Mouse (Mus musculus) kidney, embryonic 14.5 days (tissue): ENCODE measurements at regions not wholly inside any gene's neighbourhood (a gene's known extent, or its start where the extent isn't known, plus 50 kb on each side); places are given as distances from the start of the nearest gene placed in this dataset.
A peak's percentile ranks its signal among the peaks of the same experiment; 100 is the strongest.

Source experiments
- ATAC-seq: fragments of 200-750 bp; cut with Nextera tagmentation; 2 replicates; pipeline ENCODE4 v1.8.0; 2017; ENCODE audit warnings: moderate number of reproducible peaks, mild to moderate bottlenecking, moderate TSS enrichment, moderate library complexity; ENCODE audit not compliant: low FRiP score, low TSS enrichment
- H3K27ac ChIP-seq: fragments of 300-500 bp; sonication (generic); 2 replicates; pipeline ENCODE4 v1.5.1; 2014; ENCODE audit warnings: low read depth, mild to moderate bottlenecking, low read length, moderate library complexity, mixed read lengths
- H3K27me3 ChIP-seq: fragments of 300-500 bp; sonication (generic); 2 replicates; pipeline ENCODE4 v1.6.1; 2014; ENCODE audit warnings: mild to moderate bottlenecking, low read length; ENCODE audit not compliant: control insufficient read depth, insufficient read depth
- H3K36me3 ChIP-seq: fragments of 300-500 bp; sonication (generic); 2 replicates; pipeline ENCODE4 v1.6.1; 2014; ENCODE audit warnings: low read length, mixed read lengths; ENCODE audit not compliant: control insufficient read depth, insufficient read depth
- H3K4me1 ChIP-seq: fragments of 300-500 bp; sonication (generic); 2 replicates; pipeline ENCODE4 v1.6.1; 2014; ENCODE audit warnings: low read length, mixed read lengths; ENCODE audit not compliant: control insufficient read depth, insufficient read depth
- H3K4me2 ChIP-seq: fragments of 300-500 bp; sonication (generic); replicated peaks from 2 replicates; pipeline ENCODE4 v1.6.1; 2014; ENCODE audit warnings: low read depth, mild to moderate bottlenecking, low read length
- H3K4me3 ChIP-seq: fragments of 300-500 bp; sonication (generic); 2 replicates; pipeline ENCODE4 v1.5.1; 2014; ENCODE audit warnings: mild to moderate bottlenecking, low read length
- H3K9ac ChIP-seq: fragments of 300-500 bp; sonication (generic); 2 replicates; pipeline ENCODE4 v1.6.1; 2014; ENCODE audit warnings: low read depth, mild to moderate bottlenecking, low read length, moderate library complexity
- H3K9me3 ChIP-seq: fragments of 300-500 bp; sonication (generic); 2 replicates; pipeline ENCODE4 v1.6.1; 2016; ENCODE audit warnings: low read length; ENCODE audit not compliant: control insufficient read depth
- WGBS: fragments of 180-500 bp; shearing (Covaris S2); extraction: QIAGEN DNeasy Blood & Tissue Kit; methylation state at CpG from one replicate; pipeline ENCODE4 v1.1.7; 2014; 5-methylcytosine and 5-hydroxymethylcytosine counted together

GRCm38 (mm10) chr5:106044878-106045585 is 168.7 kb downstream of the Zfp326 start:
- Histone ChIP-seq H3K9me3 (no peaks in the 10 kb centered on the region), H3K27ac (no peak overlapping the region), H3K36me3 (no peaks in the 10 kb centered on the region), H3K27me3 (no peaks in the 10 kb centered on the region), H3K4me2 (no peak overlapping the region), H3K4me1 (no peaks in the 10 kb centered on the region), H3K4me3 (no peak overlapping the region), H3K9ac (no peak overlapping the region)
- ATAC-seq: no peak
- 84% methylated on average over 12 of the region's 12 CpGs for WGBS

GRCm38 (mm10) chr5:106038321-106038720 is 162.0 kb downstream of the Zfp326 start:
- H3K4me3 ChIP-seq: no peak overlapping the region
- no peak overlapping the region for H3K9ac ChIP-seq
- H3K27me3 ChIP-seq: no peaks in the 10 kb centered on the region
- no peaks in the 10 kb centered on the region for H3K4me1 ChIP-seq
- no peaks in the 10 kb centered on the region for H3K36me3 ChIP-seq
- no peak overlapping the region for H3K4me2 ChIP-seq
- no peaks in the 10 kb centered on the region for H3K9me3 ChIP-seq
- H3K27ac ChIP-seq: no peak overlapping the region
- WGBS: 95% methylated on average over 18 of the region's 18 CpGs
- no peak for ATAC-seq

- peak; percentile 85; the same call in 1 of the 2 replicates for ATAC-seq
- H3K9ac ChIP-seq: no peak overlapping the region
- H3K27me3 ChIP-seq: no peaks in the 10 kb centered on the region
- no peak overlapping the region for H3K4me2 ChIP-seq
- no peaks in the 10 kb centered on the region for H3K36me3 ChIP-seq
- H3K4me3 ChIP-seq: no peak overlapping the region
- H3K4me1 ChIP-seq: no peaks in the 10 kb centered on the region
- 0 out of 2 replicates have a peak overlapping the region, but pooled peaks have one; percentile 43 for H3K27ac ChIP-seq
- WGBS: 17% methylated on average over 6 of the region's 6 CpGs
- no peaks in the 10 kb centered on the region for H3K9me3 ChIP-seq
Measured at GRCm38 (mm10) chr5:106036176-106036575, 159.8 kb downstream of the Zfp326 start.

- no peak overlapping the region for H3K27ac ChIP-seq
- H3K4me2 ChIP-seq: no peak overlapping the region
- no peaks in the 10 kb centered on the region for H3K36me3 ChIP-seq
- ATAC-seq: no peak
- H3K9ac ChIP-seq: no peak overlapping the region
- no peaks in the 10 kb centered on the region for H3K27me3 ChIP-seq
- 0 out of 2 replicates have a peak, but pooled peaks cover 3% of the 10 kb centered on the region for H3K4me1 ChIP-seq
- 78% methylated on average over 4 of the region's 4 CpGs for WGBS
- H3K4me3 ChIP-seq: no peak overlapping the region
- no peaks in the 10 kb centered on the region for H3K9me3 ChIP-seq
Measured at GRCm38 (mm10) chr5:106032956-106033355, 156.6 kb downstream of the Zfp326 start.

GRCm38 (mm10) chr5:106026861-106027260 is 150.5 kb downstream of the Zfp326 start:
- H3K9ac ChIP-seq: no peak overlapping the region
- no peaks in the 10 kb centered on the region for H3K27me3 ChIP-seq
- H3K27ac ChIP-seq: no peak overlapping the region
- no peaks in the 10 kb centered on the region for H3K36me3 ChIP-seq
- no peak overlapping the region for H3K4me3 ChIP-seq
- H3K4me2 ChIP-seq: no peak overlapping the region
- WGBS: 53% methylated on average over 2 of the region's 2 CpGs
- no peak for ATAC-seq
- 0 out of 2 replicates have a peak, but pooled peaks cover 3% of the 10 kb centered on the region for H3K4me1 ChIP-seq
- no peaks in the 10 kb centered on the region for H3K9me3 ChIP-seq

- no peak for ATAC-seq
- Histone ChIP-seq H3K9me3 (no peaks in the 10 kb centered on the region), H3K9ac (no peak overlapping the region), H3K4me3 (no peak overlapping the region), H3K27ac (no peak overlapping the region), H3K4me2 (no peak overlapping the region), H3K27me3 (no peaks in the 10 kb centered on the region), H3K36me3 (no peaks in the 10 kb centered on the region), H3K4me1 (no peaks in the 10 kb centered on the region)
- 36% methylated on average over 16 of the region's 16 CpGs for WGBS
Measured at GRCm38 (mm10) chr5:106004292-106004917, 128.0 kb downstream of the Zfp326 start.

- Histone ChIP-seq H3K27ac (no peak overlapping the region), H3K4me3 (no peak overlapping the region), H3K36me3 (no peaks in the 10 kb centered on the region), H3K4me1 (no peaks in the 10 kb centered on the region), H3K27me3 (no peaks in the 10 kb centered on the region), H3K9ac (no peak overlapping the region), H3K9me3 (no peaks in the 10 kb centered on the region), H3K4me2 (no peak overlapping the region)
- WGBS: 55% methylated on average over 28 of the region's 28 CpGs
- ATAC-seq: no peak
Measured at GRCm38 (mm10) chr5:106003321-106004291, 127.2 kb downstream of the Zfp326 start.

GRCm38 (mm10) chr5:106002330-106002729 is 126.0 kb downstream of the Zfp326 start:
- no peak for ATAC-seq
- Histone ChIP-seq H3K9me3 (no peaks in the 10 kb centered on the region), H3K9ac (no peak overlapping the region), H3K27me3 (no peaks in the 10 kb centered on the region), H3K4me1 (no peaks in the 10 kb centered on the region), H3K4me2 (no peak overlapping the region), H3K27ac (no peak overlapping the region), H3K4me3 (no peak overlapping the region), H3K36me3 (no peaks in the 10 kb centered on the region)
- 33% methylated on average over 7 of the region's 7 CpGs for WGBS
